Mouse (Mus musculus) small intestine, adult 2 months (tissue): ENCODE data around the gene Pnma1.

Experiments used
- CTCF ChIP-seq: fragments of 200-500 bp; IDR thresholded peaks from 2 replicates; pipeline ENCODE4 v1.5.1; 2012; ENCODE audit warnings: low read depth, mild to moderate bottlenecking, control low read depth, inconsistent platforms, low read length, moderate library complexity, mixed read lengths; ENCODE audit not compliant: insufficient replicate concordance, insufficient read length; ENCODE audit errors: extremely low read depth
- POLR2A ChIP-seq: fragments of 200-500 bp; IDR thresholded peaks from 2 replicates; pipeline ENCODE4 v1.6.1; 2012; ENCODE audit warnings: low read depth, mild to moderate bottlenecking, control low read depth, inconsistent platforms, low read length, moderate library complexity

DNA sequence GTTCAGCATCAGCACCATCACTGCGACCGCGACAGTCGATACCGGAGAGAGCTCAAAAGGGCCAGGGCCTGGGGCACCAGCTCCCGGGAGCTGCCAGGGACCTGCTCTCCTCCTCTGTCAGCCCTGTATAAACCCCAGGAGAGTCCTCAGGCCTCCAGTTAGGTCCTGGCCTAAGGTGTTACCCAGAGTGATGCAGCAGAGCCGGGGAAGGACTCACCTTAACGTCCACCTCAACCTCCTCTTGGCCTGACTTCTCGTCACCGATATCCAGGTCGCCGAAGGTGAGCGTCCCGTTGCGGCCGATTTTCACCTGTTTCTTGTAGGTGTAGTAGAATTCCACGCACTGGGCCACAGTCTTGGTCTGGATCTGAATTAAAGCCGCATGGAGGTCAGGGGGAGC, 7.9 kb upstream of the Pnma1 start:
- TF ChIP-seq CTCF (no peak), POLR2A (no peak)
